In the genomic region with DNA sequence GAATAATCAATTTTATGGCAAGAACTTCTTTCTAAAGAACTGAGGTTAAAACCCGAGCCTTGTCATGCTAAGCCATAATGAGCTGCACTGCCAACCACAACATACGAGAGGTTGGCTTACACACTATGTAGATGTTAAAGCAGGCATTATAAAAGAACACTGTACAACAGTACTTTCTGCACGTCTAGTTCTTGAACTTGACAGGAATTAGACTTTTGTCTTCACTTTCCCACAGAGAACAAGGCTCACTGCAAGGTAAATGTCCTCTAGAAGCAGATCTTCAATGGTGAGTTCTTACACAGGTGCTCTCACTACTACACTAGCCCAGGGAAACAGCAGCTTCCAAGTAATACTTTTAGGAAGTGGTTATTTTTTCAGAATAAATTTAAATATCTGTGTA, we compare ENCODE assay signal across 21 mouse cellular contexts. TPM values are rescaled to one million over a fixed set of nuclear protein-coding genes. Genes with fewer than 3 reads are reported as not detected.
A peak's percentile ranks its signal among the peaks of the same experiment; 100 is the strongest.
DNase-seq lines count a peak whose midpoint lies in the region; ATAC-seq lines count a peak whose summit lies in the region.
"Had no signal": no experiment of that assay in that cellular context is flagged by ENCODE, and none has a peak within 500 bp of the region (broad histone marks: within the 10 kb centered on the region; RNA-seq: fewer than 3 reads in every experiment).

No protein-coding gene starts in this region.

- peaks cover 6% of the 10 kb centered on the region for H3K4me1 ChIP-seq in hindbrain, embryonic 13.5 days (replicated peaks)
- H3K4me1 ChIP-seq in hindbrain, embryonic 11.5 days (replicated peaks; ENCODE audit: control insufficient read depth, insufficient read depth, low read length) = peaks cover 3% of the 10 kb centered on the region
- no peaks in the 10 kb centered on the region for H3K4me1 ChIP-seq in liver, embryonic 13.5 days (replicated peaks)
- H3K4me1 ChIP-seq in liver, embryonic 12.5 days = no peaks in the 10 kb centered on the region
- H3K4me1 ChIP-seq: embryonic facial prominence, embryonic 12.5 days had no signal

- peaks cover 71% of the 10 kb centered on the region for H3K36me3 ChIP-seq in hindbrain, embryonic 13.5 days
- 0 out of 2 replicates have a peak, but pooled peaks cover 4% of the 10 kb centered on the region for H3K36me3 ChIP-seq in hindbrain, embryonic 11.5 days (ENCODE audit: control insufficient read depth, insufficient read depth, low read length)
- 0 out of 2 replicates have a peak, but pooled peaks cover 2% of the 10 kb centered on the region for H3K36me3 ChIP-seq in liver, embryonic 13.5 days
- H3K36me3 ChIP-seq in liver, embryonic 12.5 days = peaks cover 19% of the 10 kb centered on the region

- H3K4me2 ChIP-seq in hindbrain, embryonic 13.5 days = no peak overlapping the region
- no peak overlapping the region for H3K4me2 ChIP-seq in hindbrain, embryonic 11.5 days (replicated peaks; ENCODE audit: low read depth, low read length)
- H3K4me2 ChIP-seq in liver, embryonic 13.5 days = no peak overlapping the region
- no peak overlapping the region for H3K4me2 ChIP-seq in liver, embryonic 12.5 days
- H3K4me2 ChIP-seq: embryonic facial prominence, embryonic 12.5 days; forebrain, embryonic 13.5 days; forebrain, embryonic 15.5 days had no signal

- no peaks in the 10 kb centered on the region for H3K27me3 ChIP-seq in hindbrain, embryonic 13.5 days
- H3K27me3 ChIP-seq in hindbrain, embryonic 11.5 days (ENCODE audit: control insufficient read depth, insufficient read depth, low read length) = no peaks in the 10 kb centered on the region
- H3K27me3 ChIP-seq in liver, embryonic 13.5 days = no peaks in the 10 kb centered on the region
- no peaks in the 10 kb centered on the region for H3K27me3 ChIP-seq in liver, embryonic 12.5 days (replicated peaks)
- H3K27me3 ChIP-seq: embryonic facial prominence, embryonic 12.5 days; forebrain, embryonic 13.5 days; forebrain, embryonic 15.5 days; Patski had no signal

- no peak for DNase-seq in hindbrain, embryonic 11.5 days (ENCODE audit: low spot score)
- no peak for DNase-seq in liver, embryonic 13.5 days
- DNase-seq in testis, postnatal 14 days (ENCODE audit: low spot score) = no peak
- DNase-seq: adrenal gland, adult 8-10 months; adrenal gland, postnatal 14 days; adrenal gland, postnatal 36 days; cerebellum, adult 11-12 months; cerebellum, adult 2 months; cerebellum, adult 9-10 months; cerebellum, postnatal 10 days; cerebellum, postnatal 25 days; forebrain, postnatal 0 days had no signal

- WGBS in hindbrain, embryonic 13.5 days = 59% methylated on average over 3 of the region's 3 CpGs
- WGBS in hindbrain, embryonic 11.5 days = 78% methylated on average over 3 of the region's 3 CpGs
- 56% methylated on average over 3 of the region's 3 CpGs for WGBS in liver, embryonic 13.5 days (ENCODE audit: insufficient replicate concordance)
- 68% methylated on average over 3 of the region's 3 CpGs for WGBS in liver, embryonic 12.5 days (ENCODE audit: insufficient replicate concordance)

- no peak overlapping the region for H3K4me3 ChIP-seq in hindbrain, embryonic 13.5 days
- no peak overlapping the region for H3K4me3 ChIP-seq in hindbrain, embryonic 11.5 days (ENCODE audit: low read depth, low read length)
- no peak overlapping the region for H3K4me3 ChIP-seq in liver, embryonic 13.5 days (replicated peaks)
- H3K4me3 ChIP-seq in liver, embryonic 12.5 days = no peak overlapping the region
- H3K4me3 ChIP-seq: embryonic facial prominence, embryonic 10.5 days; embryonic facial prominence, embryonic 12.5 days; forebrain, embryonic 13.5 days; forebrain, embryonic 15.5 days had no signal

- 0 out of 2 replicates have a peak overlapping the region, but pooled peaks have one; percentile 8 for H3K27ac ChIP-seq in hindbrain, embryonic 13.5 days
- no peak overlapping the region for H3K27ac ChIP-seq in hindbrain, embryonic 11.5 days (ENCODE audit: low read depth, low read length)
- H3K27ac ChIP-seq in liver, embryonic 13.5 days = 0 out of 2 replicates have a peak overlapping the region, but pooled peaks have one; percentile 4
- no peak overlapping the region for H3K27ac ChIP-seq in liver, embryonic 12.5 days
- H3K27ac ChIP-seq: embryonic facial prominence, embryonic 10.5 days; embryonic facial prominence, embryonic 12.5 days; forebrain, embryonic 13.5 days; forebrain, embryonic 15.5 days had no signal

- no peak overlapping the region for H3K9ac ChIP-seq in hindbrain, embryonic 13.5 days
- H3K9ac ChIP-seq in hindbrain, embryonic 11.5 days (ENCODE audit: low read depth, low read length) = no peak overlapping the region
- H3K9ac ChIP-seq in liver, embryonic 13.5 days = no peak overlapping the region
- H3K9ac ChIP-seq in liver, embryonic 12.5 days = no peak overlapping the region
- H3K9ac ChIP-seq: embryonic facial prominence, embryonic 12.5 days; forebrain, embryonic 13.5 days; forebrain, embryonic 15.5 days; forebrain, postnatal 0 days had no signal

- H3K9me3 ChIP-seq in hindbrain, embryonic 13.5 days = no peaks in the 10 kb centered on the region
- H3K9me3 ChIP-seq in hindbrain, embryonic 11.5 days (ENCODE audit: control insufficient read depth, low read length) = no peaks in the 10 kb centered on the region
- no peaks in the 10 kb centered on the region for H3K9me3 ChIP-seq in liver, embryonic 13.5 days (replicated peaks)
- no peaks in the 10 kb centered on the region for H3K9me3 ChIP-seq in liver, embryonic 12.5 days (replicated peaks)
- H3K9me3 ChIP-seq: embryonic facial prominence, embryonic 10.5 days; embryonic facial prominence, embryonic 12.5 days; forebrain, embryonic 13.5 days; forebrain, embryonic 15.5 days; G1E had no signal

- ATAC-seq in hindbrain, embryonic 13.5 days (ENCODE audit: low FRiP score) = no peak
- ATAC-seq in hindbrain, embryonic 11.5 days (ENCODE audit: low FRiP score) = no peak
- ATAC-seq in liver, embryonic 13.5 days (ENCODE audit: low read depth) = no peak
- no peak for ATAC-seq in liver, embryonic 12.5 days
- ATAC-seq: activated CD4-positive, CD25-positive, alpha-beta regulatory T cell, adult 4 months; forebrain, embryonic 13.5 days; forebrain, embryonic 15.5 days; forebrain, postnatal 0 days; Patski had no signal

RNA-seq across cellular contexts. Expression of gene Kif1b, which starts 46.0 kb away (rescaled TPM):
- 155 and 169 TPM in 2 replicates for polyA plus RNA-seq in hindbrain, embryonic 13.5 days (2015; fragmentation: Nextera tagmentation; extraction: Ambion mirVana)
- 113 and 173 TPM in 2 replicates for polyA plus RNA-seq in hindbrain, embryonic 11.5 days (2014; fragmentation: Nextera tagmentation; extraction: Ambion mirVana)
- polyA plus RNA-seq in liver, embryonic 13.5 days (2015; fragmentation: Nextera tagmentation; extraction: Ambion mirVana) = 5.1 and 6.7 TPM in 2 replicates
- polyA plus RNA-seq in liver, embryonic 12.5 days (2016; fragmentation: Nextera tagmentation; extraction: Ambion mirVana) = 9.1 and 9.2 TPM in 2 replicates

Comparison
In these comparisons a context has a peak if more than half of its experiments do, and no peak if none do; other contexts are left out.
1. H3K27ac ChIP-seq: peak in hindbrain, embryonic 13.5 days (single experiment) and liver, embryonic 13.5 days (single experiment); none in hindbrain, embryonic 11.5 days (single experiment) and liver, embryonic 12.5 days (single experiment).
2. RNA of gene Kif1b, which starts 46.0 kb away (polyA plus RNA-seq): 113 to 173 TPM in hindbrain, embryonic 11.5 days and 155 to 169 TPM in hindbrain, embryonic 13.5 days; 9.1 to 9.2 TPM in liver, embryonic 12.5 days and 5.1 to 6.7 TPM in liver, embryonic 13.5 days; every median in the first group is over 10 times any median in the second.